Mouse (Mus musculus) thymus, postnatal 0 days (tissue): ENCODE measurements around the gene Olfml3. TPM values are rescaled to one million over a fixed set of nuclear protein-coding genes. Genes with fewer than 3 reads are reported as not detected.
A peak's percentile ranks its signal among the peaks of the same experiment; 100 is the strongest.

Source experiments
- DNase-seq: peaks from one replicate; pipeline ENCODE4 v3.0.0-alpha.2; 2015; ENCODE audit warnings: low spot score
- polyA plus RNA-seq: library from polyadenylated mRNA; unstranded; fragments of >200 nt; fragmentation: Nextera tagmentation; extraction: Ambion mirVana; gene quantifications from 2 replicates; pipeline ENCODE4 v1.2.1, GENCODE M21; 2015

Gene Olfml3
- polyA plus RNA-seq, 1 experiment from 2014 or later = 2.4 TPM

- no peak for DNase-seq
These were observed 28.2 kb downstream of the Olfml3 start for GRCm38 (mm10) chr3:103709470-103710040.

GRCm38 (mm10) chr3:103705426-103705825 lies 32.4 kb downstream of the Olfml3 start:
- DNase-seq = no peak

GRCm38 (mm10) chr3:103704661-103705060 lies 33.1 kb downstream of the Olfml3 start:
- DNase-seq = no peak

- DNase-seq = no peak
These were observed 41.3 kb downstream of the Olfml3 start for GRCm38 (mm10) chr3:103696388-103696925.

- DNase-seq = no peak
These were observed 42.2 kb downstream of the Olfml3 start for GRCm38 (mm10) chr3:103695556-103695955.

- DNase-seq = peak; percentile 10
These were observed 47.3 kb downstream of the Olfml3 start for GRCm38 (mm10) chr3:103690506-103690905.

- DNase-seq = no peak
These were observed 48.8 kb downstream of the Olfml3 start for GRCm38 (mm10) chr3:103689043-103689442.

GRCm38 (mm10) chr3:103683966-103684319 lies 53.9 kb downstream of the Olfml3 start:
- DNase-seq = no peak

GRCm38 (mm10) chr3:103683234-103683965 lies 54.4 kb downstream of the Olfml3 start:
- no peak for DNase-seq

- no peak for DNase-seq
These were observed 55.3 kb downstream of the Olfml3 start for GRCm38 (mm10) chr3:103682473-103682872.

- no peak for DNase-seq
These were observed 59.0 kb downstream of the Olfml3 start for GRCm38 (mm10) chr3:103678811-103679210.

- no peak for DNase-seq
These were observed 65.1 kb downstream of the Olfml3 start for GRCm38 (mm10) chr3:103672716-103673115.

Other genes with a start within 250 kb of the Olfml3 start
- gene Syt6, start 162.8 kb downstream of the Olfml3 start, polyA plus RNA-seq = 0.05 TPM in 1 of 2 replicates, not detected in the other
- gene Atg4a-ps, start 91.9 kb downstream of the Olfml3 start, polyA plus RNA-seq = 0.24 and 0.42 TPM in 2 replicates
- not detected in 2 replicates for gene Gm10964, start 1.4 kb upstream of the Olfml3 start, polyA plus RNA-seq
- 19.9 and 24.5 TPM in 2 replicates for gene Hipk1, start 53.6 kb upstream of the Olfml3 start, polyA plus RNA-seq
- 47.8 and 50.9 TPM in 2 replicates for gene Dclre1b, start 71.4 kb upstream of the Olfml3 start, polyA plus RNA-seq
- 24.8 and 26.4 TPM in 2 replicates for gene Ap4b1, start 71.5 kb upstream of the Olfml3 start, polyA plus RNA-seq
- 0.19 and 0.29 TPM in 2 replicates for gene Gm43064, start 71.6 kb upstream of the Olfml3 start, polyA plus RNA-seq
- 1.1 and 2.4 TPM in 2 replicates for gene Bcl2l15, start 94.6 kb upstream of the Olfml3 start, polyA plus RNA-seq
- 59.5 and 64.6 TPM in 2 replicates for gene Ptpn22, start 121.8 kb upstream of the Olfml3 start, polyA plus RNA-seq
- 18.6 and 22.2 TPM in 2 replicates for gene Rsbn1, start 176.1 kb upstream of the Olfml3 start, polyA plus RNA-seq
- 38.9 and 43.8 TPM in 2 replicates for gene Phtf1, start 230.1 kb upstream of the Olfml3 start, polyA plus RNA-seq